Mouse (Mus musculus) neural tube, embryonic 13.5 days (tissue): Measurements from ENCODE around the gene Lactb. TPM values are rescaled to one million over a fixed set of nuclear protein-coding genes. Genes with fewer than 3 reads are reported as not detected.

Experiments used
- polyA plus RNA-seq: library from polyadenylated mRNA; unstranded; fragments of >200 nt; fragmentation: Nextera tagmentation; extraction: Ambion mirVana; gene quantifications from 2 replicates; pipeline ENCODE4 v1.2.1, GENCODE M21; 2015

The Lactb gene
- polyA plus RNA-seq, 1 experiment from 2014 or later, result 11.4 TPM

Other genes starting within 250 kb of the Lactb start
- gene Aph1b, start 180.0 kb downstream of the Lactb start, polyA plus RNA-seq, result 20.0 and 22.0 TPM in 2 replicates
- gene Gm10647, start 178.4 kb downstream of the Lactb start, polyA plus RNA-seq, result 0.29 and 0.70 TPM in 2 replicates
- 2.7 and 5.3 TPM in 2 replicates for gene Aph1c, start 140.8 kb downstream of the Lactb start, polyA plus RNA-seq
- gene Rab8b, start 55.8 kb downstream of the Lactb start, polyA plus RNA-seq, result 30.5 and 36.5 TPM in 2 replicates
- gene Rps27l, start 29.4 kb downstream of the Lactb start, polyA plus RNA-seq, result 341 and 348 TPM in 2 replicates
- 209 and 261 TPM in 2 replicates for gene Tpm1, start 73.9 kb upstream of the Lactb start, polyA plus RNA-seq